Mouse (Mus musculus): ENCODE data around the gene Ypel5. TPM values are rescaled to one million over a fixed set of nuclear protein-coding genes. Genes with fewer than 3 reads are reported as not detected.

Gene Ypel5
- polyA plus RNA-seq, 1 experiment from 2014 or later, result 118 TPM

GRCm38 (mm10) chr17:72837140-72837712, 973 bp downstream of the Ypel5 start:
- Histone ChIP-seq H3K4me1 (ENCODE audit: control insufficient read depth, insufficient read depth, low read length) (peaks cover 5% of the 10 kb centered on the region), H3K27me3 (replicated peaks; ENCODE audit: control insufficient read depth, insufficient read depth, low read length) (no peaks in the 10 kb centered on the region)
- under 1% methylated on average over 46 of the region's 77 CpGs for WGBS

GRCm38 (mm10) chr17:72837824-72838474, 1.7 kb downstream of the Ypel5 start:
- no peak for DNase-seq (ENCODE audit: low spot score)
- peak overlapping the region; percentile 95 for H3K9ac ChIP-seq (ENCODE audit: low read length)
- H3K27ac ChIP-seq (ENCODE audit: low read depth, low read length), result no peak overlapping the region
- no peak for ATAC-seq
- H3K36me3 ChIP-seq (ENCODE audit: control insufficient read depth, insufficient read depth, low read length), result no peaks in the 10 kb centered on the region
- 27% methylated on average over 8 of the region's 8 CpGs for WGBS
- H3K4me1 ChIP-seq (ENCODE audit: control insufficient read depth, insufficient read depth, low read length), result peaks cover 5% of the 10 kb centered on the region
- no peaks in the 10 kb centered on the region for H3K9me3 ChIP-seq (replicated peaks; ENCODE audit: control insufficient read depth, low read length)
- no peaks in the 10 kb centered on the region for H3K27me3 ChIP-seq (replicated peaks; ENCODE audit: control insufficient read depth, insufficient read depth, low read length)
- peak overlapping the region; percentile 93 for H3K4me3 ChIP-seq (ENCODE audit: low read depth, low read length)
- peak overlapping the region; percentile 66 for H3K4me2 ChIP-seq (ENCODE audit: low read length)

More at GRCm38 (mm10) chr17:72837140-72837712, 973 bp downstream of the Ypel5 start:
- H3K4me3 ChIP-seq (ENCODE audit: low read depth, low read length), result peak overlapping the region; percentile 93
- H3K36me3 ChIP-seq (ENCODE audit: control insufficient read depth, insufficient read depth, low read length), result no peaks in the 10 kb centered on the region
- DNase-seq (ENCODE audit: low spot score) (peak; percentile 93), ATAC-seq (peak; percentile 73)
- peak overlapping the region; percentile 95 for H3K9ac ChIP-seq (ENCODE audit: low read length)
- peak overlapping the region; percentile 98 for H3K27ac ChIP-seq (ENCODE audit: low read depth, low read length)
- H3K9me3 ChIP-seq (replicated peaks; ENCODE audit: control insufficient read depth, low read length), result no peaks in the 10 kb centered on the region
- H3K4me2 ChIP-seq (ENCODE audit: low read length), result peak overlapping the region; percentile 66

GRCm38 (mm10) chr17:72839000-72839399, 2.7 kb downstream of the Ypel5 start:
- no peaks in the 10 kb centered on the region for H3K9me3 ChIP-seq (replicated peaks; ENCODE audit: control insufficient read depth, low read length)
- WGBS, result 85% methylated on average over 2 of the region's 2 CpGs
- H3K4me2 ChIP-seq (ENCODE audit: low read length), result no peak overlapping the region
- no peak overlapping the region for H3K4me3 ChIP-seq (ENCODE audit: low read depth, low read length)
- no peak overlapping the region for H3K27ac ChIP-seq (ENCODE audit: low read depth, low read length)
- H3K4me1 ChIP-seq (ENCODE audit: control insufficient read depth, insufficient read depth, low read length), result peaks cover 5% of the 10 kb centered on the region
- no peak for DNase-seq (ENCODE audit: low spot score)
- no peak overlapping the region for H3K9ac ChIP-seq (ENCODE audit: low read length)
- ATAC-seq, result no peak
- H3K27me3 ChIP-seq (replicated peaks; ENCODE audit: control insufficient read depth, insufficient read depth, low read length), result no peaks in the 10 kb centered on the region
- no peaks in the 10 kb centered on the region for H3K36me3 ChIP-seq (ENCODE audit: control insufficient read depth, insufficient read depth, low read length)

- no peak overlapping the region for H3K9ac ChIP-seq (ENCODE audit: low read length)
- DNase-seq (ENCODE audit: low spot score), result no peak
Measured at GRCm38 (mm10) chr17:72844393-72844792, 8.1 kb downstream of the Ypel5 start.

GRCm38 (mm10) chr17:72844949-72845490, 8.8 kb downstream of the Ypel5 start:
- 91% methylated on average over 7 of the region's 7 CpGs for WGBS
- Histone ChIP-seq H3K4me1 (ENCODE audit: control insufficient read depth, insufficient read depth, low read length) (no peaks in the 10 kb centered on the region), H3K27ac (ENCODE audit: low read depth, low read length) (no peak overlapping the region), H3K9ac (ENCODE audit: low read length) (no peak overlapping the region), H3K4me3 (ENCODE audit: low read depth, low read length) (no peak overlapping the region), H3K36me3 (ENCODE audit: control insufficient read depth, insufficient read depth, low read length) (peaks cover 19% of the 10 kb centered on the region), H3K4me2 (ENCODE audit: low read length) (no peak overlapping the region), H3K27me3 (replicated peaks; ENCODE audit: control insufficient read depth, insufficient read depth, low read length) (no peaks in the 10 kb centered on the region), H3K9me3 (replicated peaks; ENCODE audit: control insufficient read depth, low read length) (no peaks in the 10 kb centered on the region)
- no peak for ATAC-seq
- no peak for DNase-seq (ENCODE audit: low spot score)

More at GRCm38 (mm10) chr17:72844393-72844792, 8.1 kb downstream of the Ypel5 start:
- no peak overlapping the region for H3K4me2 ChIP-seq (ENCODE audit: low read length)
- H3K27ac ChIP-seq (ENCODE audit: low read depth, low read length), result no peak overlapping the region
- peaks cover 19% of the 10 kb centered on the region for H3K36me3 ChIP-seq (ENCODE audit: control insufficient read depth, insufficient read depth, low read length)
- no peaks in the 10 kb centered on the region for H3K27me3 ChIP-seq (replicated peaks; ENCODE audit: control insufficient read depth, insufficient read depth, low read length)
- WGBS, result 98% methylated on average over 6 of the region's 6 CpGs
- H3K9me3 ChIP-seq (replicated peaks; ENCODE audit: control insufficient read depth, low read length), result no peaks in the 10 kb centered on the region
- H3K4me3 ChIP-seq (ENCODE audit: low read depth, low read length), result no peak overlapping the region
- ATAC-seq, result no peak
- no peaks in the 10 kb centered on the region for H3K4me1 ChIP-seq (ENCODE audit: control insufficient read depth, insufficient read depth, low read length)

GRCm38 (mm10) chr17:72845521-72845920, 9.3 kb downstream of the Ypel5 start:
- H3K4me1 ChIP-seq (ENCODE audit: control insufficient read depth, insufficient read depth, low read length), result no peaks in the 10 kb centered on the region
- ATAC-seq, result no peak
- H3K9me3 ChIP-seq (replicated peaks; ENCODE audit: control insufficient read depth, low read length), result no peaks in the 10 kb centered on the region
- no peak overlapping the region for H3K9ac ChIP-seq (ENCODE audit: low read length)
- no peak overlapping the region for H3K4me2 ChIP-seq (ENCODE audit: low read length)
- H3K4me3 ChIP-seq (ENCODE audit: low read depth, low read length), result no peak overlapping the region
- H3K36me3 ChIP-seq (ENCODE audit: control insufficient read depth, insufficient read depth, low read length), result peaks cover 19% of the 10 kb centered on the region
- no peak overlapping the region for H3K27ac ChIP-seq (ENCODE audit: low read depth, low read length)
- no peak for DNase-seq (ENCODE audit: low spot score)
- no peaks in the 10 kb centered on the region for H3K27me3 ChIP-seq (replicated peaks; ENCODE audit: control insufficient read depth, insufficient read depth, low read length)

- H3K27ac ChIP-seq (ENCODE audit: low read depth, low read length), result no peak overlapping the region
- no peak overlapping the region for H3K9ac ChIP-seq (ENCODE audit: low read length)
- no peak overlapping the region for H3K4me2 ChIP-seq (ENCODE audit: low read length)
- no peaks in the 10 kb centered on the region for H3K4me1 ChIP-seq (ENCODE audit: control insufficient read depth, insufficient read depth, low read length)
- ATAC-seq (no peak), DNase-seq (ENCODE audit: low spot score) (no peak)
- H3K27me3 ChIP-seq (replicated peaks; ENCODE audit: control insufficient read depth, insufficient read depth, low read length), result no peaks in the 10 kb centered on the region
- WGBS, result 84% methylated on average over 1 of the region's 1 CpGs
- no peaks in the 10 kb centered on the region for H3K36me3 ChIP-seq (ENCODE audit: control insufficient read depth, insufficient read depth, low read length)
- no peaks in the 10 kb centered on the region for H3K9me3 ChIP-seq (replicated peaks; ENCODE audit: control insufficient read depth, low read length)
- no peak overlapping the region for H3K4me3 ChIP-seq (ENCODE audit: low read depth, low read length)
Measured at GRCm38 (mm10) chr17:72855298-72855697, 19.0 kb downstream of the Ypel5 start.

- no peak overlapping the region for H3K9ac ChIP-seq (ENCODE audit: low read length)
- 61% methylated on average over 13 of the region's 13 CpGs for WGBS
- H3K4me1 ChIP-seq (ENCODE audit: control insufficient read depth, insufficient read depth, low read length), result no peaks in the 10 kb centered on the region
- DNase-seq (ENCODE audit: low spot score) (peak; percentile 77), ATAC-seq (peak; percentile 82)
- no peak overlapping the region for H3K4me3 ChIP-seq (ENCODE audit: low read depth, low read length)
- no peaks in the 10 kb centered on the region for H3K36me3 ChIP-seq (ENCODE audit: control insufficient read depth, insufficient read depth, low read length)
- H3K9me3 ChIP-seq (replicated peaks; ENCODE audit: control insufficient read depth, low read length), result no peaks in the 10 kb centered on the region
- H3K4me2 ChIP-seq (ENCODE audit: low read length), result no peak overlapping the region
- no peak overlapping the region for H3K27ac ChIP-seq (ENCODE audit: low read depth, low read length)
- no peaks in the 10 kb centered on the region for H3K27me3 ChIP-seq (replicated peaks; ENCODE audit: control insufficient read depth, insufficient read depth, low read length)
Measured at GRCm38 (mm10) chr17:72857677-72858633, 21.7 kb downstream of the Ypel5 start.
